In the genomic region with DNA sequence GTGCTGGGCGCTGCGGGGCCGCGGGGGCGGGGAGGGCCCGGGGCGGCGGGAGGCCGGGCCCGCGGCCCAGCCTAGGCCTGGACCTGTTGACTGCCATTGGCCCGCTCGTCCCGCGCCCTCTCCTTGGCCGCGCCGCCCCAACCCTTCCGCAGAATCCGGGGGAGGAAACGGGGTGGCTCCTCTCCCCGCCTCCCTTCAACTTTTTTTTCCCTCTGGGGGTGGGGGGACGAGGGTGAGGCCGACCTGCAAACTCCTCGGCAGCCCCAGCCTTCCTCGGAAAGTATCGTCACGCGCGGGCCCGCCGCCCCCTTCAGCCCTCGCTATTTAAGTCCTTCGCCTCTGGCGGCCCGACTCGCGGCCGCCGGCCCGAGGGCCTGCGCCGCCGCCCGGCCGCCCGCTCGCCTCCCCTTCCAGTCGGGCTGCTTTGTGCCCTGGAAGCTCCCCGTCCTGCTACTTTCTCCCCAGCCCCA, we compare ENCODE assay signal across 8 mouse cellular contexts. TPM values are rescaled to one million over a fixed set of nuclear protein-coding genes. Genes with fewer than 3 reads are reported as not detected.
A peak's percentile ranks its signal among the peaks of the same experiment; 100 is the strongest.
DNase-seq lines count a peak whose midpoint lies in the region; ATAC-seq and TF ChIP-seq lines count a peak whose summit lies in the region.

No protein-coding gene starts in this region.

- peak overlapping the region; percentile 72 for H3ac ChIP-seq in C2C12 (ENCODE audit: control insufficient read depth, insufficient read length, low read depth)

- ATAC-seq in erythroid progenitor cell, adult 5-6 weeks (replicated peaks; ENCODE audit: low FRiP score, poor library complexity, severe bottlenecking), result peak; percentile 74
- ATAC-seq in heart, embryonic 12.5 days (ENCODE audit: insufficient number of reproducible peaks, low FRiP score), result peak; percentile 97
- peak; percentile 98 for ATAC-seq in kidney, postnatal 0 days (replicated peaks; ENCODE audit: low FRiP score, low read depth)
- ATAC-seq in liver, embryonic 14.5 days (ENCODE audit: insufficient read depth), result peak; percentile 93
- ATAC-seq in stomach, embryonic 15.5 days (ENCODE audit: insufficient read depth, low FRiP score, low read depth), result peak; percentile 98

- no peaks in the 10 kb centered on the region for H3K9me3 ChIP-seq in heart, embryonic 12.5 days (replicated peaks)
- H3K9me3 ChIP-seq in kidney, postnatal 0 days (replicated peaks; ENCODE audit: low read length), result no peaks in the 10 kb centered on the region
- H3K9me3 ChIP-seq in liver, embryonic 14.5 days (ENCODE audit: control insufficient read depth, low read length), result no peaks in the 10 kb centered on the region
- H3K9me3 ChIP-seq in stomach, embryonic 15.5 days, result no peaks in the 10 kb centered on the region

- H3K36me3 ChIP-seq in C2C12 (ENCODE audit: control insufficient read depth, insufficient read depth), result no peaks in the 10 kb centered on the region
- H3K36me3 ChIP-seq in heart, embryonic 12.5 days, result no peaks in the 10 kb centered on the region
- no peaks in the 10 kb centered on the region for H3K36me3 ChIP-seq in kidney, postnatal 0 days (ENCODE audit: insufficient read depth, low read length)
- no peaks in the 10 kb centered on the region for H3K36me3 ChIP-seq in liver, embryonic 14.5 days (replicated peaks; ENCODE audit: control insufficient read depth, insufficient read depth, low read depth)
- no peaks in the 10 kb centered on the region for H3K36me3 ChIP-seq in stomach, embryonic 15.5 days

- TF ChIP-seq POLR2A in bone marrow, adult 2 months (IDR thresholded peaks at IDR 0.05; ENCODE audit: borderline replicate concordance, control insufficient read depth, low read depth, low read length), result peak; percentile 61; the same call in 1 of the 2 replicates

- peak overlapping the region; percentile 64 for H3K4me3 ChIP-seq in C2C12 (ENCODE audit: insufficient read depth, poor library complexity, severe bottlenecking)
- peak overlapping the region; percentile 78 for H3K4me3 ChIP-seq in bone marrow, adult 2 months (replicated peaks; ENCODE audit: control insufficient read depth, low read depth, low read length)
- peak overlapping the region; percentile 61 for H3K4me3 ChIP-seq in heart, embryonic 12.5 days
- H3K4me3 ChIP-seq in kidney, postnatal 0 days (replicated peaks; ENCODE audit: low read depth, low read length), result peak overlapping the region; percentile 57
- peak overlapping the region; percentile 62 to 91 for H3K4me3 ChIP-seq in liver, embryonic 14.5 days (ENCODE audit: insufficient read depth in 1 of 2, low read depth in 2 of 2, low read length in 2 of 2)
- H3K4me3 ChIP-seq in stomach, embryonic 15.5 days (replicated peaks), result peak overlapping the region; percentile 63

- DNase-seq in kidney, postnatal 0 days (ENCODE audit: low spot score), result peak; percentile 98
- DNase-seq in liver, embryonic 14.5 days (ENCODE audit: low read depth in 3 of 3, low spot score in 3 of 3), result peak; percentile 86 to 87 (median 86)
- peak; percentile 94 for DNase-seq in neural tube, embryonic 10.5 days (ENCODE audit: extremely low spot score, low spot score)

- under 1% methylated on average over 46 of the region's 50 CpGs for WGBS in bone marrow, adult 2 months
- under 1% methylated on average over 39 of the region's 50 CpGs for WGBS in heart, embryonic 12.5 days
- under 1% methylated on average over 38 of the region's 50 CpGs for WGBS in kidney, postnatal 0 days
- under 1% methylated on average over 41 of the region's 50 CpGs for WGBS in liver, embryonic 14.5 days (ENCODE audit: insufficient replicate concordance)
- WGBS in stomach, embryonic 15.5 days, result under 1% methylated on average over 40 of the region's 50 CpGs

- no peaks in the 10 kb centered on the region for H3K27me3 ChIP-seq in C2C12 (ENCODE audit: control insufficient read depth, insufficient read depth, insufficient read length)
- no peaks in the 10 kb centered on the region for H3K27me3 ChIP-seq in heart, embryonic 12.5 days (replicated peaks)
- no peaks in the 10 kb centered on the region for H3K27me3 ChIP-seq in kidney, postnatal 0 days (ENCODE audit: insufficient read depth, low read length)
- peaks cover 6% of the 10 kb centered on the region for H3K27me3 ChIP-seq in liver, embryonic 14.5 days (ENCODE audit: control insufficient read depth, insufficient read depth, low read length)
- H3K27me3 ChIP-seq in stomach, embryonic 15.5 days (replicated peaks), result no peaks in the 10 kb centered on the region

- H3K79me2 ChIP-seq in C2C12 (ENCODE audit: control insufficient read depth, insufficient read depth), result peaks cover 7% of the 10 kb centered on the region

- H3K4me2 ChIP-seq in heart, embryonic 12.5 days, result peak overlapping the region; percentile 99
- H3K4me2 ChIP-seq in kidney, postnatal 0 days (ENCODE audit: low read length), result peak overlapping the region; percentile 84
- peak overlapping the region; percentile 88 for H3K4me2 ChIP-seq in liver, embryonic 14.5 days (ENCODE audit: low read depth)
- H3K4me2 ChIP-seq in stomach, embryonic 15.5 days, result peak overlapping the region; percentile 80

- no peak for TF ChIP-seq CTCF in C2C12 (IDR thresholded peaks at IDR 0.05; ENCODE audit: control insufficient read depth, insufficient read depth, insufficient read length)
- no peak for TF ChIP-seq CTCF in bone marrow, adult 2 months (IDR thresholded peaks at IDR 0.05; ENCODE audit: control insufficient read depth, insufficient read depth, low read length)
- TF ChIP-seq CTCF in kidney, postnatal 0 days (IDR thresholded peaks at IDR 0.05; ENCODE audit: low read depth), result no peak
- no peak for TF ChIP-seq CTCF in liver, embryonic 14.5 days (IDR thresholded peaks at IDR 0.05; ENCODE audit: low read depth)

- H3K27ac ChIP-seq in bone marrow, adult 2 months (ENCODE audit: control insufficient read depth, insufficient read depth, low read depth, low read length, poor library complexity), result peak overlapping the region; percentile 99
- peak overlapping the region; percentile 100 for H3K27ac ChIP-seq in heart, embryonic 12.5 days (ENCODE audit: poor library complexity, severe bottlenecking)
- peak overlapping the region; percentile 99 for H3K27ac ChIP-seq in kidney, postnatal 0 days
- H3K27ac ChIP-seq in liver, embryonic 14.5 days, result peak overlapping the region; percentile 91
- peak overlapping the region; percentile 99 for H3K27ac ChIP-seq in stomach, embryonic 15.5 days

- no peaks in the 10 kb centered on the region for H3K79me3 ChIP-seq in C2C12 (ENCODE audit: low read depth)

- no peak for TF ChIP-seq EP300 in liver, embryonic 14.5 days (IDR thresholded peaks at IDR 0.05; ENCODE audit: low read depth)

- peak overlapping the region; percentile 99 for H3K9ac ChIP-seq in heart, embryonic 12.5 days
- H3K9ac ChIP-seq in kidney, postnatal 0 days (ENCODE audit: low read depth, low read length), result peak overlapping the region; percentile 85
- peak overlapping the region; percentile 89 for H3K9ac ChIP-seq in liver, embryonic 14.5 days (replicated peaks)
- peak overlapping the region; percentile 83 for H3K9ac ChIP-seq in stomach, embryonic 15.5 days

- H3K4me1 ChIP-seq in bone marrow, adult 2 months (ENCODE audit: control insufficient read depth, insufficient read depth, low read length), result no peaks in the 10 kb centered on the region
- H3K4me1 ChIP-seq in heart, embryonic 12.5 days (replicated peaks), result peaks cover 14% of the 10 kb centered on the region
- H3K4me1 ChIP-seq in kidney, postnatal 0 days (replicated peaks; ENCODE audit: insufficient read depth, low read length), result 0 out of 2 replicates have a peak, but pooled peaks cover 9% of the 10 kb centered on the region
- H3K4me1 ChIP-seq in liver, embryonic 14.5 days (replicated peaks; ENCODE audit: control insufficient read depth in 2 of 2, insufficient read depth in 2 of 2, low read length in 1 of 2), result peaks cover 5 to 10% of the 10 kb centered on the region in 2 experiments
- H3K4me1 ChIP-seq in stomach, embryonic 15.5 days, result no peaks in the 10 kb centered on the region; the same call in 1 of the 2 replicates

RNA-seq across cellular contexts. Expression of a gene that starts 1.8 kb away (rescaled TPM):
- polyA plus RNA-seq in C2C12 (2012; fragmentation: generic; extraction: Trizol), result 10.0 TPM
- polyA plus RNA-seq in bone marrow, adult 2 months (2011; ENCODE audit: insufficient read depth, insufficient read length, low replicate concordance, missing spikeins), result 34.1 and 49.4 TPM in 2 replicates
- total RNA-seq in erythroid progenitor cell, adult 5-6 weeks (2015; ENCODE audit: low replicate concordance), result 122 and 125 TPM in 2 replicates
- 77.9 and 98.0 TPM in 2 replicates for total RNA-seq in erythroid progenitor cell, adult 5-6 weeks (2017; ENCODE audit: low replicate concordance)
- polyA plus RNA-seq in heart, embryonic 12.5 days (2016; fragmentation: Nextera tagmentation; extraction: Ambion mirVana), result 36.3 and 37.1 TPM in 2 replicates
- polyA plus RNA-seq in kidney, postnatal 0 days (2015; fragmentation: Nextera tagmentation; extraction: Ambion mirVana), result 48.9 and 49.2 TPM in 2 replicates
- 13.4 and 16.4 TPM in 2 replicates for polyA plus RNA-seq in liver, embryonic 14.5 days (2012; rRNA removed)
- 14.4 and 19.7 TPM in 2 replicates for polyA plus RNA-seq in liver, embryonic 14.5 days (2014; fragmentation: Nextera tagmentation; extraction: Ambion mirVana)
- 52.2 and 59.1 TPM in 2 replicates for polyA plus RNA-seq in stomach, embryonic 15.5 days (2015; fragmentation: Nextera tagmentation; extraction: Ambion mirVana)

RNA-seq across cellular contexts. Expression of a gene that starts 8.0 kb away (rescaled TPM):
- polyA plus RNA-seq in C2C12 (2012; fragmentation: generic; extraction: Trizol), result 0.55 TPM
- 0.22 and 1.4 TPM in 2 replicates for polyA plus RNA-seq in bone marrow, adult 2 months (2011; ENCODE audit: insufficient read depth, insufficient read length, low replicate concordance, missing spikeins)
- total RNA-seq in erythroid progenitor cell, adult 5-6 weeks (2015; ENCODE audit: low replicate concordance), result not detected in 2 replicates
- not detected in 2 replicates for total RNA-seq in erythroid progenitor cell, adult 5-6 weeks (2017; ENCODE audit: low replicate concordance)
- 7.7 and 8.8 TPM in 2 replicates for polyA plus RNA-seq in heart, embryonic 12.5 days (2016; fragmentation: Nextera tagmentation; extraction: Ambion mirVana)
- 7.7 and 7.8 TPM in 2 replicates for polyA plus RNA-seq in kidney, postnatal 0 days (2015; fragmentation: Nextera tagmentation; extraction: Ambion mirVana)
- 0.48 and 0.60 TPM in 2 replicates for polyA plus RNA-seq in liver, embryonic 14.5 days (2012; rRNA removed)
- 0.27 and 0.43 TPM in 2 replicates for polyA plus RNA-seq in liver, embryonic 14.5 days (2014; fragmentation: Nextera tagmentation; extraction: Ambion mirVana)
- polyA plus RNA-seq in stomach, embryonic 15.5 days (2015; fragmentation: Nextera tagmentation; extraction: Ambion mirVana), result 4.0 TPM in 2 replicates

RNA-seq across cellular contexts. Expression of a gene that starts 19.3 kb away (rescaled TPM):
- 3.9 TPM for polyA plus RNA-seq in C2C12 (2012; fragmentation: generic; extraction: Trizol)
- not detected in 2 replicates for polyA plus RNA-seq in bone marrow, adult 2 months (2011; ENCODE audit: insufficient read depth, insufficient read length, low replicate concordance, missing spikeins)
- not detected in 2 replicates for total RNA-seq in erythroid progenitor cell, adult 5-6 weeks (2015; ENCODE audit: low replicate concordance)
- total RNA-seq in erythroid progenitor cell, adult 5-6 weeks (2017; ENCODE audit: low replicate concordance), result not detected in 2 replicates
- 14.8 and 18.3 TPM in 2 replicates for polyA plus RNA-seq in heart, embryonic 12.5 days (2016; fragmentation: Nextera tagmentation; extraction: Ambion mirVana)
- polyA plus RNA-seq in kidney, postnatal 0 days (2015; fragmentation: Nextera tagmentation; extraction: Ambion mirVana), result 14.9 and 17.9 TPM in 2 replicates
- polyA plus RNA-seq in liver, embryonic 14.5 days (2012; rRNA removed), result 0.32 and 0.48 TPM in 2 replicates
- polyA plus RNA-seq in liver, embryonic 14.5 days (2014; fragmentation: Nextera tagmentation; extraction: Ambion mirVana), result 0.36 and 0.81 TPM in 2 replicates
- polyA plus RNA-seq in stomach, embryonic 15.5 days (2015; fragmentation: Nextera tagmentation; extraction: Ambion mirVana), result 11.3 and 12.7 TPM in 2 replicates

Comparison
In these comparisons a context has a peak if more than half of its experiments do, and no peak if none do; other contexts are left out.
1. Peak in every context shown above with its lines: DNase-seq, ATAC-seq, H3K4me3 ChIP-seq and H3K27ac ChIP-seq.